Mouse (Mus musculus): ENCODE results near the gene Leng8.

DNA sequence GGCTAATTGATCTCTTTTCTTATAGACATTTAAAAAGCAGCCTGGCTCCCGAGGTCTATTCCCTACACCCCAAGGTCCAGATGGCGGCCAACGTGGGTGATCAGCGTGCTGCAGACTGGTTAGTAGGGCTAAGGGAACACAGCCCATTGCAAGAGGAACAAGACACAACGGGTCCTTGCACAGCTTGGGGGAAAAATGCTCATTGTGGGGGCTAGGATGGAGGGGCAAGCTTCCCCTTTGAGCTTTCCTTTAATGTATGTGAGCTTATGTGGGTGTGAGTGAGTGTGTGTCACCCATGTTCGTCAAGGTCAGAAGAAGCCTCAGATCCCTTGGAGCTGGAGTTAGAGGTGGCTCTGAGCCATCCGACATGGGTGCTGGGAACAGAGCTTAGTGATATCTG, 1.8 kb downstream of the Leng8 start:
- TF ChIP-seq CTCF (conservative IDR thresholded peaks at IDR 0.05; ENCODE audit: low read length) (no peak), POU5F1 (IDR thresholded peaks at IDR 0.05; ENCODE audit: borderline replicate concordance, low read length) (no peak), NANOG (IDR thresholded peaks at IDR 0.05; ENCODE audit: borderline replicate concordance, low read length) (no peak)

All from E14TG2a.4 (cell line).